Mouse (Mus musculus) liver, embryonic 12.5 days (tissue): ENCODE measurements around the gene Prl3d2. TPM values are rescaled to one million over a fixed set of nuclear protein-coding genes. Genes with fewer than 3 reads are reported as not detected.
"Not testable (repeated sequence)": the region's sequence is repeated elsewhere in the genome, so short reads cannot be mapped to it uniquely, and the experiment has no call there.

ENCODE experiments used
- ATAC-seq: fragments of 200-750 bp; cut with Nextera tagmentation; 2 replicates; pipeline ENCODE4 v1.8.0; 2017; ENCODE audit warnings: moderate number of reproducible peaks, mild to moderate bottlenecking, moderate library complexity
- H3K27ac ChIP-seq: fragments of 300-500 bp; sonication (generic); 2 replicates; pipeline ENCODE4 v1.5.1; 2016; ENCODE audit warnings: mild to moderate bottlenecking
- H3K27me3 ChIP-seq: fragments of 300-500 bp; sonication (generic); replicated peaks from 2 replicates; pipeline ENCODE4 v1.6.1; 2016; ENCODE audit warnings: mild to moderate bottlenecking, moderate library complexity
- H3K36me3 ChIP-seq: fragments of 300-500 bp; sonication (generic); 2 replicates; pipeline ENCODE4 v1.6.1; 2016; ENCODE audit warnings: mild to moderate bottlenecking, moderate library complexity
- H3K4me1 ChIP-seq: fragments of 300-500 bp; sonication (generic); 2 replicates; pipeline ENCODE4 v1.6.1; 2016
- H3K4me2 ChIP-seq: fragments of 300-500 bp; sonication (generic); 2 replicates; pipeline ENCODE4 v1.6.1; 2016; ENCODE audit warnings: mild to moderate bottlenecking, moderate library complexity
- H3K4me3 ChIP-seq: fragments of 300-500 bp; sonication (generic); 2 replicates; pipeline ENCODE4 v1.5.1; 2016; ENCODE audit warnings: mild to moderate bottlenecking, moderate library complexity
- H3K9ac ChIP-seq: fragments of 300-500 bp; sonication (generic); 2 replicates; pipeline ENCODE4 v1.6.1; 2016; ENCODE audit warnings: mild to moderate bottlenecking, moderate library complexity
- H3K9me3 ChIP-seq: fragments of 300-500 bp; sonication (generic); replicated peaks from 2 replicates; pipeline ENCODE4 v1.6.1; 2016; ENCODE audit warnings: mild to moderate bottlenecking, moderate library complexity
- WGBS: fragments of 180-500 bp; shearing (Covaris S2); methylation state at CpG from one replicate; pipeline ENCODE4 v1.1.7; 2016; ENCODE audit not compliant: insufficient replicate concordance; 5-methylcytosine and 5-hydroxymethylcytosine counted together
- polyA plus RNA-seq: library from polyadenylated mRNA; unstranded; fragments of >200 nt; fragmentation: Nextera tagmentation; extraction: Ambion mirVana; gene quantifications from 2 replicates; pipeline ENCODE4 v1.2.1, GENCODE M21; 2016

The Prl3d2 gene
- not detected in 2 replicates for polyA plus RNA-seq

- H3K9me3 ChIP-seq, H3K27ac ChIP-seq, ATAC-seq, H3K9ac ChIP-seq, H3K4me3 ChIP-seq, H3K4me2 ChIP-seq, H3K36me3 ChIP-seq, H3K27me3 ChIP-seq, H3K4me1 ChIP-seq: not testable (repeated sequence)
- WGBS: 76% methylated on average over 4 of the region's 4 CpGs
Measured at GRCm38 (mm10) chr13:27121398-27121797, at the start of gene Prl3d2. Gene Prl3d2, plus strand, starts transcription at chr13:27121698.

GRCm38 (mm10) chr13:27093890-27094289, 27.6 kb upstream of the Prl3d2 start, which contains the start of gene Prl3d1:
Gene Prl3d1, plus strand, starts transcription at chr13:27094190.
- H3K9me3 ChIP-seq, H3K4me1 ChIP-seq, H3K4me3 ChIP-seq, ATAC-seq, H3K27me3 ChIP-seq, H3K9ac ChIP-seq, H3K4me2 ChIP-seq, H3K36me3 ChIP-seq, H3K27ac ChIP-seq: not testable (repeated sequence)
- WGBS: 70% methylated on average over 5 of the region's 5 CpGs

- no peaks in the 10 kb centered on the region for H3K27me3 ChIP-seq
- no peaks in the 10 kb centered on the region for H3K9me3 ChIP-seq
- WGBS: 23% methylated on average over 1 of the region's 1 CpGs
- H3K36me3 ChIP-seq: no peaks in the 10 kb centered on the region
- no peak overlapping the region for H3K9ac ChIP-seq
- no peak overlapping the region for H3K4me2 ChIP-seq
- ATAC-seq: no peak
- no peaks in the 10 kb centered on the region for H3K4me1 ChIP-seq
- H3K4me3 ChIP-seq: no peak overlapping the region
- H3K27ac ChIP-seq: no peak overlapping the region
Measured at GRCm38 (mm10) chr13:27148264-27148663, 26.8 kb downstream of the Prl3d2 start.

GRCm38 (mm10) chr13:27156490-27156889, 35.0 kb downstream of the Prl3d2 start, which contains the start of gene Prl3d3:
Gene Prl3d3, plus strand, starts transcription at chr13:27156790.
- 60% methylated on average over 3 of the region's 3 CpGs for WGBS
- H3K27me3 ChIP-seq, H3K9me3 ChIP-seq, H3K4me3 ChIP-seq, H3K36me3 ChIP-seq, H3K4me2 ChIP-seq, ATAC-seq, H3K9ac ChIP-seq, H3K27ac ChIP-seq, H3K4me1 ChIP-seq: not testable (repeated sequence)

Other genes with a start within 250 kb of the Prl3d2 start
- gene Prl, start 64.1 kb upstream of the Prl3d2 start, polyA plus RNA-seq: not detected in 2 replicates
- gene Prl3d1, start 27.5 kb upstream of the Prl3d2 start, polyA plus RNA-seq: not detected in 2 replicates
- gene Prl3d3, start 35.1 kb downstream of the Prl3d2 start, polyA plus RNA-seq: not detected in 2 replicates
- not detected in 2 replicates for gene Prl3c1, start 75.0 kb downstream of the Prl3d2 start, polyA plus RNA-seq
- not detected in 2 replicates for gene Prl3b1, start 120.1 kb downstream of the Prl3d2 start, polyA plus RNA-seq
- not detected in 2 replicates for gene Prl3a1, start 137.7 kb downstream of the Prl3d2 start, polyA plus RNA-seq
- gene Prl6a1, start 190.9 kb downstream of the Prl3d2 start, polyA plus RNA-seq: not detected in 2 replicates
- not detected in 2 replicates for gene Prl8a2, start 224.0 kb downstream of the Prl3d2 start, polyA plus RNA-seq